Mouse (Mus musculus): ENCODE results near the gene Man2a2.

The Man2a2 gene

DNA sequence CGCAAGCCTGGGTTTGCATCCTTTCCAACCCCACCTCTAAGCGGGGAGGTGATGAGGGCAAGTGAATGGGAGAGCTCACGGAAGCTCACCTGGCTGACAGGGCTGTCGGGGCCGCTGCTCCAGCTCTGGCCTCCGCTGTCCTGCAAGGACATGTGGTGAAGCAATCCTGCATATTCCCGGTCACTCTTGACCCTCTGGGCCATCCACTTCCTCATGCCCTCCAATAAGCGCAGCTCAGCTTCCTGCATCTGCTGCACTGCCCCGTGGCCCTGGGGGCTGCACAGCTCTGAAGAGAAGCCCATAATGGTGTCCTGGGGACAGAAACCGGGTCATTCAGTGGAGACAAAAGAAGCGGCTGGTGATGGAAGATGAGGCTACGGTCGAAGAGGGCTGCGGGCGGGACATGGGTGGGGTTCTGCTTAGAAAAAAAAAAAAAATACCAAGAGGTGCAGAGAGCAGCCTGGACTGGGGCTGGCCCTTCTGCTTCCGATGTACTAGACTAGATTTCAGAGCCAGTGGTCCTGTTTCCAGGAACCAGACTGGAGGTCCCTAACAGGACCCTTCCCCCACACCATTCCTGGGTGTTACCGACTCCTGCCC is 16.0 kb upstream of the Man2a2 start:
- DNase-seq (ENCODE audit: low read depth, low spot score): peak; percentile 39
- peaks cover 2% of the 10 kb centered on the region for H3K36me3 ChIP-seq (ENCODE audit: control insufficient read depth, insufficient read depth, low read length, poor library complexity, severe bottlenecking)
- H3K27me3 ChIP-seq (ENCODE audit: control insufficient read depth, insufficient read depth, low read length, poor library complexity, severe bottlenecking): no peaks in the 10 kb centered on the region

GRCm38 (mm10) chr7:80386235-80386930 is 15.2 kb upstream of the Man2a2 start:
- peak; percentile 92 for DNase-seq (ENCODE audit: low read depth, low spot score)
- no peaks in the 10 kb centered on the region; the same call in none of the 2 replicates for H3K36me3 ChIP-seq (ENCODE audit: control insufficient read depth, insufficient read depth, low read length, poor library complexity, severe bottlenecking)

DNA sequence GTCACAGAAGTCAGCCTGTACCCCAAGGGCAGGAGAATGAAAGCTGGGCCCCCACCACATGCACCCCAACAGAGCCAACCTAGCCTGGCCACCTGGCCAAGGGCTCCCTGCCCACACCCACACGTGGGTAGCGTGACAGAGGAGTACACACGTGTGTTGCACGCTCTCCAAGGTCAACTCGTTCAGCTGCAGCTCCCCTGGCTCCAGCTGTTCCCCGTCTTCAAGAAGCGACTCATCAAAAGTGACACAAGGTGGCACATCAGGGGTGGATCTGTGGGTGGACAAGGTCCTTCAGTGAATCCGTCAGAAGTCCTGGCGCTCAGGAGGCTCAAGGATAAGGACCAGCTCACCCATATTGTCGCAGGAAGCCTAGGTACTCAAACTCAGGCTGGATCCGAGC is 11.7 kb upstream of the Man2a2 start:
- no peak for DNase-seq (ENCODE audit: low read depth, low spot score)
- H3K27me3 ChIP-seq (ENCODE audit: control insufficient read depth, insufficient read depth, low read length, poor library complexity, severe bottlenecking): no peaks in the 10 kb centered on the region
- H3K36me3 ChIP-seq (ENCODE audit: control insufficient read depth, insufficient read depth, low read length, poor library complexity, severe bottlenecking): peaks cover 2% of the 10 kb centered on the region; the same call in 1 of the 2 replicates

More at GRCm38 (mm10) chr7:80386235-80386930, 15.2 kb upstream of the Man2a2 start:
- H3K27me3 ChIP-seq (ENCODE audit: control insufficient read depth, insufficient read depth, low read length, poor library complexity, severe bottlenecking): no peaks in the 10 kb centered on the region

GRCm38 (mm10) chr7:80379531-80379930 is 8.4 kb upstream of the Man2a2 start:
- no peaks in the 10 kb centered on the region for H3K27me3 ChIP-seq (ENCODE audit: control insufficient read depth, insufficient read depth, low read length, poor library complexity, severe bottlenecking)
- peak; percentile 65 for DNase-seq (ENCODE audit: low read depth, low spot score)
- H3K36me3 ChIP-seq (ENCODE audit: control insufficient read depth, insufficient read depth, low read length, poor library complexity, severe bottlenecking): peaks cover 2% of the 10 kb centered on the region; the same call in 1 of the 2 replicates

- Histone ChIP-seq H3K27me3 (ENCODE audit: control insufficient read depth, insufficient read depth, low read length, poor library complexity, severe bottlenecking) (no peaks in the 10 kb centered on the region), H3K36me3 (ENCODE audit: control insufficient read depth, insufficient read depth, low read length, poor library complexity, severe bottlenecking) (peaks cover 2% of the 10 kb centered on the region; the same call in 1 of the 2 replicates)
- peak; percentile 87 for DNase-seq (ENCODE audit: low read depth, low spot score)
Observed at GRCm38 (mm10) chr7:80377471-80377870, 6.3 kb upstream of the Man2a2 start.

DNA sequence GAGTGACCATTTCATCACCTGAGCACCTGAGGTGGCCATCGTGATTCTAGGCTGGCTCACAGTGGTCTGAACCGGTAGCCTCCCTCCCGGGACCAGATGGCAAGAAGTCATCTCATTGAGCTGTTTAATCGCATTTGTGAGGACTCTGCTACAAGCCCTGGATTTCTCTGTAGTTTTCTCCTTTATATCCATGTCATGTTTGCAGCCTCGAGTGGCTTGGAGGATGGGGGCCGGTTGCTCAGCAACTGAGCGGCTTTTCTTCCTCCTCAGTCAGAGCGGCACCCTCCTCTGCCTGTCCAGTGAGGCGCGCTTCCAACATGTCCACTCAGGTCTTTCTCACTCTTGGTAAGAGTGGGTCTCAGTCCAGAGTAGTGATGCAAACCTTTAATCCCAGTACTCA is 5.0 kb upstream of the Man2a2 start:
- H3K27me3 ChIP-seq (ENCODE audit: control insufficient read depth, insufficient read depth, low read length, poor library complexity, severe bottlenecking): no peaks in the 10 kb centered on the region
- H3K36me3 ChIP-seq (ENCODE audit: control insufficient read depth, insufficient read depth, low read length, poor library complexity, severe bottlenecking): 0 out of 2 replicates have a peak, but pooled peaks cover 2% of the 10 kb centered on the region
- DNase-seq (ENCODE audit: low read depth, low spot score): no peak

GRCm38 (mm10) chr7:80375376-80376039 is 4.3 kb upstream of the Man2a2 start:
- peak; percentile 26 for DNase-seq (ENCODE audit: low read depth, low spot score)
- no peaks in the 10 kb centered on the region for H3K27me3 ChIP-seq (ENCODE audit: control insufficient read depth, insufficient read depth, low read length, poor library complexity, severe bottlenecking)
- 0 out of 2 replicates have a peak, but pooled peaks cover 2% of the 10 kb centered on the region for H3K36me3 ChIP-seq (ENCODE audit: control insufficient read depth, insufficient read depth, low read length, poor library complexity, severe bottlenecking)

DNA sequence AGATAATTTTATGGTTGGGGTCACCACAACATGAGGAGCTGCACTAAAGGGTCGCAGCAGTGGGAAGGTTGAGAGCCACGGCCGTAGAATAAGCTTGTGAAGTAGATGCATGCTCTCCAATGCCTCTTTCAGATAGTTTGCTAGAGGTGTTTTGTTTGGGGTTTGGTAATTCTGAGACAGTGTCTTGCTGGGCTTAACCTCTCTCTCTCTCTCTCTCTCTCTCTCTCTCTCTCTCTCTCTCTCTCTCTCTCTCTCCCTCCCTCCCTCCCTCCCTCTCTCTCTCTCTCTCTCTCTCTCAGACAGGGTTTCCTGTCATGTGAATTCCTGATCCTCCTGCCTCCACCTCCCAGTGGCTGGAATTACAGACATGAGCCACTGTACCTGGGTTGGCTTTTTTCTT is 3.6 kb upstream of the Man2a2 start:
- 0 out of 2 replicates have a peak, but pooled peaks cover 2% of the 10 kb centered on the region for H3K36me3 ChIP-seq (ENCODE audit: control insufficient read depth, insufficient read depth, low read length, poor library complexity, severe bottlenecking)
- no peaks in the 10 kb centered on the region for H3K27me3 ChIP-seq (ENCODE audit: control insufficient read depth, insufficient read depth, low read length, poor library complexity, severe bottlenecking)
- DNase-seq (ENCODE audit: low read depth, low spot score): no peak

DNA sequence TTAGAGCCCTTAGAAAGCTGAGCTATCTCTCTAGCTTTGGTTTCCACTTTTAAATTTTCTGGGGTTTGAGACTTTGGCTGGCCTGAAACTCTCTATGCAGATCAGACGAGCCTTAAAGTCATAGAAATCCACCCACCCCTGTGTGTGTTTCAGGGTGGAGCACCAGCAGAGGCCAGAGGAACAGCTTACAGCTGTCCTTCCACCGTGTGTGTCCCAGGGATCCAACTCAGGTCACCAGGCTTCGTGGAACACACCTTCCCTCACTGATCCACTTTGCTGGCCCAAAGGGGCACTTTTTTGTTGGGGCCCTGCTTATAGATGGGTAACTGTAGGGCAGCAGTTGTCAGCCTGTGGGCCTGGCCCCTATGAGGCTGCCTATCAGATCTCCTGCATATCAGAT is 3.1 kb upstream of the Man2a2 start:
- Histone ChIP-seq H3K36me3 (ENCODE audit: control insufficient read depth, insufficient read depth, low read length, poor library complexity, severe bottlenecking) (0 out of 2 replicates have a peak, but pooled peaks cover 2% of the 10 kb centered on the region), H3K27me3 (ENCODE audit: control insufficient read depth, insufficient read depth, low read length, poor library complexity, severe bottlenecking) (no peaks in the 10 kb centered on the region)
- no peak for DNase-seq (ENCODE audit: low read depth, low spot score)

DNA sequence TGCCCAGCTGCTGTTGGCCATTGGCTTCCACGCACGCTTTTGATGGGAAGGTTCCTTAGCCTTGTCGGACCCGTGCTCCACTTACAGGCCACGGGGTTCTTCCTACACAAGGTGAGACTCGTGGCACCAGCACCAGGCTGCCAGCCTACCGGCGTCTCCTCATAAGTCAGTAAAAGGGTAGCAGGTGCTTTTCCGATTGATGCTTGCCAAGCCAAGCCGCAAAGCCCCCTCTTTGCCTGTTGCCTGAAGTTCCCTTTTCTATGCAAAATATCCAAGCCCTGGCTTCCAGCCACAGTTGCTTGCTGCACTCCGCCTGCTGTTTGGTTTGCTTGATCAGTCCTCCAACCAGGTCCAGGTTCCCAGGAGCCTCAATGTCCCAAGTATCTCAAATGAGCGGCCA is 2.7 kb upstream of the Man2a2 start:
- no peaks in the 10 kb centered on the region for H3K36me3 ChIP-seq (ENCODE audit: control insufficient read depth, insufficient read depth, low read length, poor library complexity, severe bottlenecking)
- H3K27me3 ChIP-seq (ENCODE audit: control insufficient read depth, insufficient read depth, low read length, poor library complexity, severe bottlenecking): no peaks in the 10 kb centered on the region
- peak; percentile 70 for DNase-seq (ENCODE audit: low read depth, low spot score)

GRCm38 (mm10) chr7:80373352-80373751 is 2.2 kb upstream of the Man2a2 start:
- H3K36me3 ChIP-seq (ENCODE audit: control insufficient read depth, insufficient read depth, low read length, poor library complexity, severe bottlenecking): no peaks in the 10 kb centered on the region

DNA sequence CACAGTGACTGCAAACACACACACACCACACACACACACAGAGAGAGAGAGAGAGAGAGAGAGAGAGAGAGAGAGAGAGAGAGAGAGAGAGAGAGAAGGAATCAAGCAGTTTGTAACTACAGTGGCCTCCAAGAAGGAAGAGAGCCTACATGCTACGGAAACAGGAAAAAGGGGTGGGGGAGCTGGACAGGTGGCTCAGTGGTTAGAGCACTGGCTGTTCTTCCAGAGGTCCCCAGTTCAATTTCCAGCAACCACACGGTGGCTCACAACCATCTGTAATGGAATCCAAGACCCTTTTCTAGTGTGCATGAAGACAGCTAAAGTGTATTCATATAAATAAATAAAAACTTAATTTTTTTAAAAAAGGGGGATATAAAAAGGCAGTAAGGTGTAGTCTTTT is 1.5 kb upstream of the Man2a2 start:
- DNase-seq (ENCODE audit: low read depth, low spot score): no peak
- no peaks in the 10 kb centered on the region for H3K27me3 ChIP-seq (ENCODE audit: control insufficient read depth, insufficient read depth, low read length, poor library complexity, severe bottlenecking)

More at GRCm38 (mm10) chr7:80373352-80373751, 2.2 kb upstream of the Man2a2 start:
- no peaks in the 10 kb centered on the region for H3K27me3 ChIP-seq (ENCODE audit: control insufficient read depth, insufficient read depth, low read length, poor library complexity, severe bottlenecking)
- DNase-seq (ENCODE audit: low read depth, low spot score): peak; percentile 21

GRCm38 (mm10) chr7:80372166-80372565 is 991 bp upstream of the Man2a2 start:
- H3K27me3 ChIP-seq (ENCODE audit: control insufficient read depth, insufficient read depth, low read length, poor library complexity, severe bottlenecking): no peaks in the 10 kb centered on the region
- H3K36me3 ChIP-seq (ENCODE audit: control insufficient read depth, insufficient read depth, low read length, poor library complexity, severe bottlenecking): no peaks in the 10 kb centered on the region; the same call in 1 of the 2 replicates
- no peak for DNase-seq (ENCODE audit: low read depth, low spot score)

More for the DNA sequence above, 1.5 kb upstream of the Man2a2 start:
- H3K36me3 ChIP-seq (ENCODE audit: control insufficient read depth, insufficient read depth, low read length, poor library complexity, severe bottlenecking): no peaks in the 10 kb centered on the region; the same call in 1 of the 2 replicates

- no peaks in the 10 kb centered on the region; the same call in 1 of the 2 replicates for H3K36me3 ChIP-seq (ENCODE audit: control insufficient read depth, insufficient read depth, low read length, poor library complexity, severe bottlenecking)
- DNase-seq (ENCODE audit: low read depth, low spot score): peak; percentile 87
- no peaks in the 10 kb centered on the region for H3K27me3 ChIP-seq (ENCODE audit: control insufficient read depth, insufficient read depth, low read length, poor library complexity, severe bottlenecking)
Observed at GRCm38 (mm10) chr7:80370649-80371040, 530 bp downstream of the Man2a2 start.

DNA sequence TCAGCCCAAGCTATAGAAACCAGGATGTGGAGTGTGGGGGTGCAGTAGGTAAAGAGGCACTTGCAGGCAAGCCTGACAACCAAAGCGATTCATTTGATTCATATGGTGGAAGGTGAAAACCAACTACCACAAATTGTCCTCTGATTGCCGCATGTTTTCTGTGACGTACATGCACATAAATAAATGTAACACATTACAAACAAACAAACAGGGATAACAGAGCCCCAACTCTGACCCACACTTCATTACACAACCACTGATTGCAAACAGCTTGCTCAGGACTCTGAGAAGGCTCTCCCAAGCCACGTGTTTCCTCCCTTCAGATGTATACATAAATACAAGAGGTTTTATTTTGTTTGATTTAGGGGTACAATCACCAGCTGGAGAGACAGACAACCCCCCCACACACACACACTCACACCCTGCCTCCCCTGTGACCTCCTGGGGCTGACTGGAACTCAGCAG is 1.2 kb downstream of the Man2a2 start:
- peak; percentile 35 for DNase-seq (ENCODE audit: low read depth, low spot score)
- H3K27me3 ChIP-seq (ENCODE audit: control insufficient read depth, insufficient read depth, low read length, poor library complexity, severe bottlenecking): no peaks in the 10 kb centered on the region
- no peaks in the 10 kb centered on the region; the same call in 1 of the 2 replicates for H3K36me3 ChIP-seq (ENCODE audit: control insufficient read depth, insufficient read depth, low read length, poor library complexity, severe bottlenecking)

Measured in splenic B cell, adult 2 months (primary cell).